Mouse (Mus musculus): ENCODE measurements around the gene Olfr1373.

Olfr1373 gene

DNA sequence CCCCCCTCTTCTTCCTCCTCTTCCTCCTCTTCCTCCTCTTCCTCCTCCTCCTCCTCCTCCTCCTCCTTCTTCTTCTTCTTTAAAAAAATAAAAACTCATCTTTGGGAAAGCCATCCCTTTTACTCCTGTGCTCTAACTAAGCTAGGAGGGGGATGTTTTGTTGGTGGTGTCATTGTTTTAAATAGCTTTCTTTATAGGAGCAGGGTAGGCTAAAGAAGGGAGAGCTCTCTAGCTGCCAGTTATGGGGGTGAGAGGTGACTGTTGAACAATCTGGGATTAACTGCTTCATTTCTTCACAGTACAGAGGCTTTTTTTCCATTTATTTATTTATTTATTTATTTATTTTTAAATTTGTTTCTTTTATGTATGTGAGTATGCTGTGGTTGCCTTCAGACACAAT lies 39.8 kb downstream of the Olfr1373 start:
- DNase-seq: no peak

DNA sequence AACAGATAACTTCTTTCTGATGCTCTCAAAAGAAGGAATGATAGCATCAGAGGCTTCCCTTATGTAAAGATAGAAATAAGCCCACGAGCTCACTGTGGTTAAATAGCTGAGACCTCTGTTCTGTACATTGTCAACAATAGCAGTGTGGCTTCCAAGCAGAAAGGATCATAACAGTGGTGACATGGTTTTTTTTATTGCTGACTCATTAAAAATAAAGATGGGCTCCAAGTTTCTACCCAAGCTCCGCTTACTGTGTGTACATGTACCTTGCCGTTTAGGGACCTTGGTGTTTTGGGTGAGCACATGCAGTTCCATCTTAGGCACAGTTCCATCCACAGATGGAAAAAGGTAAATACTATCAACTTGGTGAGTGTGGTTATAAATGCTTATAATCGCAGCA lies 42.4 kb downstream of the Olfr1373 start:
- no peak for DNase-seq

DNA sequence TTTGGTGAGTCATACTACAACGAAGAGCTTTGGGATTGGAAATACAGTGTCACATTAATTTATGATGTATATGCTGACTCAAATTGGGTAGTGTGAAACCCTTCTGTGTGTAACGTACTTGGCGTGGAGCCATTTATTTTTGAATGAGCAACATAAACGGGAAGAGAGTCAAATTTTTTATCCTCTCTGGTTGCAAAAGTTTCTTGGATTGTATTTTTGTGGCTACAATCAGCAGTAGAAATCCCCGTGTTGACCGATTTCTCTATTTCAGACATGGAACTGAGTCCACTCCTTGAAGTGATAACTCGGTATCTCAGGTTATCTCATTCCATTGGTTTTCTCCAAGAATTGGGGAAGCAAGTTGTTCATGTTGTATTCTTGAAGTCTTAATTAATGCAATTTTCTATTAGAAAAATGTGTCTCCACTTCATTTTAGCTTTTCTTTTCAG lies 45.5 kb downstream of the Olfr1373 start:
- DNase-seq: no peak

DNA sequence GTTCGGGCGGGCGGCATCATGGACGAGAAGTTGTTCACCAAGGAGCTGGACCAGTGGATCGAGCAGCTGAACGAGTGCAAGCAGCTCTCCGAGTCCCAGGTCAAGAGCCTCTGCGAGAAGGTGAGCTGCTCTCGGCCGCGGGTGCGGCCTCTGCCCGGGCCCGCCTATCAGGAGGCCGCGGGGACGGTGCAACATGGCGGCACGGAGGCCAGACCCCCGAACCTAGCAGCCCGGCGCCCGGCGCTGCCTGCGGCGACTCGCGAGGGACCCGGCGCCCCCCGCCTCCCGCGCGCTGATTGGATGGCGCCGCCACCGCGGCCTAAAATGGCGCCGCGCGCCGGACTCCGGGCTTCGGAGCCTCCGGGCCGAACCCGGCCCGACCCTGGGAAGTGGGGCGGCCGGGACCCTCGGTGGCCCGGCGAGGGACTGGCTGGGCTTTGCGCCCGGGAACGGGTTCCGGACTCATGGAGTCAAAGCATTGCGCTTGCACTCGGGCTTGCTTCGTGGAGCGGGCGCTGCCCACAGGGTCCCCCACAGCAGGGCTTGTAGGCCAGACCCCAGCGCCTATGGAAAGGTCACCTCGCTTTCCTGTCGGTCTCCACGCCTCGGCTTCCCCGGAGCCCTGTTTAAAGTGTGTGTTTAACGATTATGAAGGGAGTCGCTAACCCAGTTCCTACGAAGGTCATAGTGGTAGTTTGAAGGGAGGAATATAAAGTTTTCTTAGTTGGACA lies 46.1 kb downstream of the Olfr1373 start:
- peak; percentile 61 to 69 for DNase-seq

DNA sequence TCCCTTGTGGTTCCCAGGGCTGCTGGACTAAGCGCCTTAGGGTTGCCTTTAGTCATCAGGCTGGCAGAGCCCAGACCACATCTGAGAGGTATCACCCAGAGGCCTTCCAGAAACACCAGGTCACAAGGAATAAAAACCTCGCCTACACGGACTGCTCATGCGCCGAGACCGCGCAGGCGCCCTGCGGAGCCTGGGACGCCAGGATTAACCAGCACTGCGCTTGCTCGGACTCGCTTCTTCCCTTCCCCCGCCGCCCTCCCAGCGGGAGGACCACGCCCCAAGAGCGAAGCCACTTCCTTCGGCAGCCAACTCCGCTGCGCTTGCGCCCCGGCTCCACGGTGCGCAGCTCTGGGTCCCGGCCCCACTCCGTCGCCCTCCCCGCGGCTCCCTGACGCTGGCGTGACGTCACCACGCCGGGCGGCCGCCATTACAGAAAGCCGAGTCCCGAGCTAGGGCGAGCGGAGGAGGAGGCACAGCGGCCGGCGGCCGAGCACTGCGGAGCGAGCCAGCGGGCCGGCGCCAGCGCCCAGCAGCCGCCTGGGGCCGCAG lies 46.9 kb downstream of the Olfr1373 start, which contains the start of gene Ppp2ca:
Ppp2ca (plus strand) TSS at position 284 of the 549 bp plus-strand sequence.
- DNase-seq: peak; percentile 98 to 99

DNA sequence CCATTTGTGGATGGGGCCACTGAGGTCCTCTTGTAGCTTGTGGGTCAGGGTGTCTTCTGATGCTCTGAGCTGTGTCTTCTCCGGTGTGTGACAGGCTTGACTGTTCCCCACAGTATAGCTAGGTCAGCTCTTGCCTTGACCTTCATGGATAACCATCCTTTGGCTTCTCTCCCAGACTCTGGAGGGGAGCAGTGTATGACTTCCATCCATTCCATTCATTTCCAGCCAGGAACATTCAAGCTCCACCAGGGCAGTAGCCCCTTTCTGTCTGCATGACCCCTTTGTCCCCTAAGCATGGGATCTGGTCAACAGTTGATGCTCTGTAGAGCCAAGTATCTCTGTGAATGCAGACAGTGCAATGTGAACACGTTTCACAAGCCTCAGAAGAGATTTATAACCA lies 47.7 kb downstream of the Olfr1373 start:
- no peak for DNase-seq

DNA sequence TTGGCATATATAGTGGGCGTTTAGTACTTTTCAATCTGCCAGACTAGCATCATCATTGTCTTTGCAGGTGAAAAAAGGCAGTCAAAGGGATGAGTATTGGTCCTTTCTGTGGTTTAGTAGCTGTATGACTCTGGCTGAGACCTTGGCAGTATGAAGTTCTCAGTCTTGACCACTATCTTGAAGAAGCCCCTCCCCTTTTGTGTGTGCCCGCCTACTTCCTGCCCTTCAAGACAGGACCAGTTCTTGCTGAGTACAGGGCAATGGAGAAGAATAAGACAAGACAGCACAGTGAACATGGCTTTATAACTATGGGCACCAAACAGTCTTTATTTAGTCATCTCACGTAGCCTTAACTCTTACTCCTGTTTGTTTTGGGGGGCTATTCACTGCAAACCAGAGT lies 48.3 kb downstream of the Olfr1373 start:
- no peak for DNase-seq
